Comparison of ENCODE assay signal across 9 mouse cellular contexts in genomic region chr15:91190026-91190425, GRCm38 (mm10). TPM values are rescaled to one million over a fixed set of nuclear protein-coding genes. Genes with fewer than 3 reads are reported as not detected.
DNase-seq lines count a peak whose midpoint lies in the region; ATAC-seq and TF ChIP-seq lines count a peak whose summit lies in the region.
"Had no signal": no experiment of that assay in that cellular context is flagged by ENCODE, and none has a peak within 500 bp of the region (broad histone marks: within the 10 kb centered on the region; RNA-seq: fewer than 3 reads in every experiment).

No protein-coding gene starts in this region.

- DNase-seq in cerebellum, postnatal 14 days, result peak; percentile 18 to 36
- no peak for DNase-seq in cerebellum, postnatal 36 days
- DNase-seq in Muller cell, postnatal 12 days (ENCODE audit: inconsistent ontology term), result peak; percentile 24
- no peak for DNase-seq in forebrain, postnatal 0 days
- no peak for DNase-seq in adrenal gland, postnatal 14 days
- no peak for DNase-seq in ovary, adult 18-20 months (ENCODE audit: low spot score)
- DNase-seq: B cell, adult 2 months had no signal

- H3K4me1 ChIP-seq in forebrain, postnatal 0 days (ENCODE audit: insufficient read depth), result peaks cover 14% of the 10 kb centered on the region; the same call in 1 of the 2 replicates
- peaks cover 3% of the 10 kb centered on the region; the same call in 1 of the 2 replicates for H3K4me1 ChIP-seq in liver, embryonic 16.5 days (ENCODE audit: control insufficient read depth, low read depth, low read length)

- no peak for ATAC-seq in forebrain, postnatal 0 days
- ATAC-seq in liver, embryonic 16.5 days (ENCODE audit: low read depth), result no peak
- no peak for ATAC-seq in activated CD4-positive, CD25-positive, alpha-beta regulatory T cell, adult 4 months

- H3K4me3 ChIP-seq in forebrain, postnatal 0 days (ENCODE audit: low read depth, low read length), result peak overlapping the region; percentile 49
- H3K4me3 ChIP-seq in liver, embryonic 16.5 days (ENCODE audit: low read depth, low read length), result peak overlapping the region; percentile 61

- peak overlapping the region; percentile 59 for H3K9ac ChIP-seq in forebrain, postnatal 0 days
- no peak overlapping the region; the same call in 1 of the 2 replicates for H3K9ac ChIP-seq in liver, embryonic 16.5 days (ENCODE audit: low read depth, low read length)

- H3K27me3 ChIP-seq in forebrain, postnatal 0 days (ENCODE audit: insufficient read depth, low read length), result no peaks in the 10 kb centered on the region
- H3K27me3 ChIP-seq in liver, embryonic 16.5 days (ENCODE audit: control insufficient read depth, insufficient read depth, low read depth, low read length), result no peaks in the 10 kb centered on the region

- no peak for TF ChIP-seq CTCF in forebrain, postnatal 0 days (IDR thresholded peaks at IDR 0.05; ENCODE audit: low read depth)

- no peaks in the 10 kb centered on the region for H3K9me3 ChIP-seq in forebrain, postnatal 0 days (ENCODE audit: low read length)
- H3K9me3 ChIP-seq in liver, embryonic 16.5 days (replicated peaks; ENCODE audit: control insufficient read depth, low read length), result no peaks in the 10 kb centered on the region

- no peak overlapping the region for H3K27ac ChIP-seq in forebrain, postnatal 0 days (ENCODE audit: low read depth, low read length)
- peak overlapping the region; percentile 47; the same call in 1 of the 2 replicates for H3K27ac ChIP-seq in liver, embryonic 16.5 days (ENCODE audit: low read length)

- peak overlapping the region; percentile 70 for H3K4me2 ChIP-seq in forebrain, postnatal 0 days (ENCODE audit: low read depth)
- peak overlapping the region; percentile 80 for H3K4me2 ChIP-seq in liver, embryonic 16.5 days (ENCODE audit: low read depth, low read length)

- no peaks in the 10 kb centered on the region for H3K36me3 ChIP-seq in forebrain, postnatal 0 days (ENCODE audit: insufficient read depth)
- H3K36me3 ChIP-seq in liver, embryonic 16.5 days (ENCODE audit: control insufficient read depth, insufficient read depth), result no peaks in the 10 kb centered on the region

- 4% methylated on average over 4 of the region's 4 CpGs for WGBS in forebrain, postnatal 0 days
- 42% methylated on average over 4 of the region's 4 CpGs for WGBS in liver, embryonic 16.5 days (ENCODE audit: insufficient replicate concordance)

RNA-seq across cellular contexts. Expression of gene Abcd2, which starts 1.6 kb away (rescaled TPM):
- total RNA-seq in forebrain, postnatal 0 days (2014; rRNA removed), result 7.9 and 9.7 TPM in 2 replicates
- polyA plus RNA-seq in forebrain, postnatal 0 days (2015; fragmentation: Nextera tagmentation; extraction: Ambion mirVana), result 4.2 and 7.5 TPM in 2 replicates
- 9.8 and 10.7 TPM in 2 replicates for polyA plus RNA-seq in liver, embryonic 16.5 days (2015; fragmentation: Nextera tagmentation; extraction: Ambion mirVana)
- total RNA-seq in adrenal gland, postnatal 14 days (2021), result 5.7 and 13.3 TPM in 2 replicates
- under 1 TPM in 1 of 2 experiments, not detected in 1; 0.16 TPM for polyA plus RNA-seq in activated CD4-positive, CD25-positive, alpha-beta regulatory T cell, adult 4 months (2017; shearing (Covaris generic))

RNA-seq across cellular contexts. Expression of gene CN725425, which starts 9.3 kb away (rescaled TPM):
- total RNA-seq in forebrain, postnatal 0 days (2014; rRNA removed), result not detected in 2 replicates
- 0.12 TPM in 1 of 2 replicates, not detected in the other for polyA plus RNA-seq in forebrain, postnatal 0 days (2015; fragmentation: Nextera tagmentation; extraction: Ambion mirVana)
- 0.15 and 0.22 TPM in 2 replicates for polyA plus RNA-seq in liver, embryonic 16.5 days (2015; fragmentation: Nextera tagmentation; extraction: Ambion mirVana)
- not detected in 2 replicates for total RNA-seq in adrenal gland, postnatal 14 days (2021)
- not detected for polyA plus RNA-seq in activated CD4-positive, CD25-positive, alpha-beta regulatory T cell, adult 4 months (2017; shearing (Covaris generic))

Comparison
In these comparisons a context has a peak if more than half of its experiments do, and no peak if none do; other contexts are left out.
1. DNase-seq: peak in cerebellum, postnatal 14 days (2 of 2) and Muller cell, postnatal 12 days (single experiment); none in cerebellum, postnatal 36 days (0 of 2), forebrain, postnatal 0 days (single experiment), adrenal gland, postnatal 14 days (single experiment) and ovary, adult 18-20 months (single experiment).